Mouse (Mus musculus) layer of hippocampus, postnatal 36 days (tissue): ENCODE measurements at regions not wholly inside any gene's neighbourhood (a gene's known extent, or its start where the extent isn't known, plus 50 kb on each side); places are given as distances from the start of the nearest gene placed in this dataset.
"Not testable (repeated sequence)": the region's sequence is repeated elsewhere in the genome, so short reads cannot be mapped to it uniquely, and the experiment has no call there.

ENCODE experiments used
- DNase-seq, 2 experiments: peaks; one replicate each; pipeline ENCODE4 v3.0.0; 2022

- DNase-seq: no peak
Measured at GRCm38 (mm10) chr2:171985813-171986572, 57.3 kb downstream of the Cbln4 start.

GRCm38 (mm10) chr2:171969311-171969905 is 73.9 kb downstream of the Cbln4 start:
- no peak for DNase-seq

- DNase-seq: peak; percentile 7 to 8
Measured at GRCm38 (mm10) chr2:171946569-171947250, 96.6 kb downstream of the Cbln4 start.

- peak; percentile 38 to 57 for DNase-seq
Measured at GRCm38 (mm10) chr2:171942671-171943070, 100.6 kb downstream of the Cbln4 start.

- DNase-seq: no peak
Measured at GRCm38 (mm10) chr2:171935646-171936325, 107.5 kb downstream of the Cbln4 start.

- no peak for DNase-seq
Measured at GRCm38 (mm10) chr2:171920960-171921359, 122.3 kb downstream of the Cbln4 start.

GRCm38 (mm10) chr2:171887306-171887705 is 156.0 kb downstream of the Cbln4 start:
- no peak for DNase-seq

- DNase-seq: not testable (repeated sequence)
Measured at GRCm38 (mm10) chr2:171879238-171879960, 163.9 kb downstream of the Cbln4 start.

- DNase-seq: no peak
Measured at GRCm38 (mm10) chr2:171867550-171867949, 175.7 kb downstream of the Cbln4 start.

GRCm38 (mm10) chr2:171864376-171864965 is 178.8 kb downstream of the Cbln4 start:
- no peak for DNase-seq

- no peak for DNase-seq
Measured at GRCm38 (mm10) chr2:171862626-171863025, 180.6 kb downstream of the Cbln4 start.

GRCm38 (mm10) chr2:171858894-171859293 is 184.4 kb downstream of the Cbln4 start:
- DNase-seq: no peak

GRCm38 (mm10) chr2:171856491-171856890 is 186.8 kb downstream of the Cbln4 start:
- no peak for DNase-seq

- DNase-seq: peak in 1 of 2 experiments; percentile 3
Measured at GRCm38 (mm10) chr2:171846826-171847492, 196.3 kb downstream of the Cbln4 start.

- no peak for DNase-seq
Measured at GRCm38 (mm10) chr2:171840058-171840713, 203.1 kb downstream of the Cbln4 start.

GRCm38 (mm10) chr2:171822156-171822555 is 221.1 kb downstream of the Cbln4 start:
- no peak for DNase-seq

- no peak for DNase-seq
Measured at GRCm38 (mm10) chr2:171818504-171818903, 224.8 kb downstream of the Cbln4 start.

- DNase-seq: peak; percentile 41 to 42
Measured at GRCm38 (mm10) chr2:171816685-171817419, 226.4 kb downstream of the Cbln4 start.

GRCm38 (mm10) chr2:171812701-171813100 is 230.6 kb downstream of the Cbln4 start:
- DNase-seq: no peak

- no peak for DNase-seq
Measured at GRCm38 (mm10) chr2:171805376-171805775, 237.9 kb downstream of the Cbln4 start.
